ENCODE assay signal across 22 mouse cellular contexts in the genomic region with DNA sequence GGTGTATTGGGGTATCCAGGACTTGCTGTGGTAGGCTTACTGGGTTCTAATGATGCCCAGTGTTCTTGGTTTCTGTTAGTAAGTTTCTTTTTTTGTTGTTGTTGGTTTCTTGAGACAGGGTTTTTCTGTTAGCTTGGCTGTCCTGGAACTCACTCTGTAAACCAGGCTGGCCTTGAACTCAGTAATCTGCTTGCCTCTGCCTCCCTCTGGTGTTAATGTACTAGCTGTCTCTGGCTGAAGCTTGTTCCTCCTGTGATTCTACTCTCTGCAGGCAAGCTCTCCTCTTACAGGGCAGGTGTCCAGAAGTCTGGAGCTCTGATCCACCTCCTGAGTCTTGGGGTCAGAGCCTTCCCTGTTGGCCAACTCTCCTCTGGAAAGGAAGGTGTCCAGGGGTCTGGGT. TPM values are rescaled to one million over a fixed set of nuclear protein-coding genes. Genes with fewer than 3 reads are reported as not detected.
A peak's percentile ranks its signal among the peaks of the same experiment; 100 is the strongest.
DNase-seq lines count a peak whose midpoint lies in the region; TF ChIP-seq lines count a peak whose summit lies in the region.
"Not testable (repeated sequence)": the region's sequence is repeated elsewhere in the genome, so short reads cannot be mapped to it uniquely, and the experiment has no call there.
"Had no signal": no experiment of that assay in that cellular context is flagged by ENCODE, and none has a peak within 500 bp of the region (broad histone marks: within the 10 kb centered on the region; RNA-seq: fewer than 3 reads in every experiment).

No protein-coding gene starts in this region.

- H3K9ac ChIP-seq in CH12.LX (ENCODE audit: insufficient read depth, low read depth), result not testable (repeated sequence)

- not testable (repeated sequence) for H3K27me3 ChIP-seq in CH12.LX (replicated peaks); splenic B cell, adult 2 months (ENCODE audit: control insufficient read depth, insufficient read depth, low read length, poor library complexity, severe bottlenecking)

- TF ChIP-seq EP300 in CH12.LX (IDR thresholded peaks at IDR 0.05; ENCODE audit: low read length), result not testable (repeated sequence)

- dilution Hi-C loops in CH12.LX (cut with MboI; ENCODE audit: extremely low pct_ligation_motif_present, extremely low pct_unique_long_range_greater_than_20kb, low sequenced_read_pairs), result not testable (repeated sequence)

- DNase-seq in 416B (ENCODE audit: low read depth) (peak; percentile 30), NIH3T3 (ENCODE audit: low read depth) (peak; percentile 8)
- DNase-seq in CH12.LX (ENCODE audit: extremely low read depth), result not testable (repeated sequence)
- DNase-seq in induced T-regulatory cell, adult 2 months (ENCODE audit: low read depth), result peak; percentile 12
- peak; percentile 23 for DNase-seq in splenic B cell, adult 2 months (ENCODE audit: low read depth, low spot score)

- not testable (repeated sequence) for H3K79me2 ChIP-seq in CH12.LX (replicated peaks; ENCODE audit: control insufficient read depth, extremely low read depth, insufficient read depth, poor library complexity, severe bottlenecking)

- not testable (repeated sequence) for TF ChIP-seq POLR2A in CH12.LX (IDR thresholded peaks at IDR 0.05; ENCODE audit: low read depth, low read length)

- in situ Hi-C loops in CH12.LX (cut with MboI; ENCODE audit: low pct_ligation_motif_present, low pct_unique_long_range_greater_than_20kb, low sequenced_read_pairs), result loop anchor here (10.0 kb wide), 1 partner anchor 444 kb away; no protein-coding TSS in a partner anchor

- H3K4me2 ChIP-seq in CH12.LX (ENCODE audit: insufficient read depth, low read depth, poor library complexity, severe bottlenecking), result not testable (repeated sequence)

- TF ChIP-seq RAD21 in CH12.LX (IDR thresholded peaks at IDR 0.05; ENCODE audit: low read depth, low read length), result peak; percentile 73

- peak in 1 of 2 experiments; percentile 65; a peak in 2 of 4 replicates for TF ChIP-seq CTCF in CH12.LX (conservative IDR thresholded peaks at IDR 0.05 in 1 of 2, IDR thresholded peaks at IDR 0.05 in 1 of 2; ENCODE audit: low read depth in 2 of 2, low read length in 2 of 2)

- not testable (repeated sequence) for H3K4me1 ChIP-seq in CH12.LX (ENCODE audit: control insufficient read depth in 1 of 2, insufficient read depth in 2 of 2)

- not testable (repeated sequence) for H3K27ac ChIP-seq in CH12.LX (ENCODE audit: insufficient read depth, low read depth)

- H3K9me3 ChIP-seq in CH12.LX (replicated peaks; ENCODE audit: low read length), result not testable (repeated sequence)

- H3K36me3 ChIP-seq in CH12.LX (replicated peaks in 1 of 2; ENCODE audit: control insufficient read depth in 1 of 2, insufficient read depth in 1 of 2, low read length in 1 of 2); splenic B cell, adult 2 months (ENCODE audit: control insufficient read depth, insufficient read depth, low read length, poor library complexity, severe bottlenecking): not testable (repeated sequence)

- not testable (repeated sequence) for H3K4me3 ChIP-seq in CH12.LX (replicated peaks in 1 of 3; ENCODE audit: low read depth in 2 of 3, low read length in 2 of 3, poor library complexity in 1 of 3)

TF ChIP-seq in CH12.LX, 34 proteins besides CTCF, POLR2A, EP300 and RAD21:
- TF ChIP-seq ZC3H11A (IDR thresholded peaks at IDR 0.05; ENCODE audit: low read depth, low read length) (peak; percentile 71), SMC3 (IDR thresholded peaks at IDR 0.05; ENCODE audit: low read depth, low read length) (peak; percentile 81)

RNA-seq across cellular contexts. Expression of a gene that starts 55.4 kb away (rescaled TPM):
- total RNA-seq in CH12.LX (2012; rRNA removed) (17.9 and 19.9 TPM in 2 replicates), CH12.LX (2014; rRNA removed) (31.1 and 36.7 TPM in 2 replicates)
- polyA plus RNA-seq in CH12.LX (2012; ENCODE audit: insufficient read length, low read depth), result 58.7 and 66.4 TPM in 2 replicates

RNA-seq across cellular contexts. Expression of a gene that starts 56.1 kb away (rescaled TPM):
- total RNA-seq in CH12.LX (2012; rRNA removed) (not detected in 2 replicates), CH12.LX (2014; rRNA removed) (not detected in 2 replicates)
- polyA plus RNA-seq in CH12.LX (2012; ENCODE audit: insufficient read length, low read depth), result 0.60 TPM in 1 of 2 replicates, not detected in the other
- total RNA-seq: adrenal gland, adult 2 months; adrenal gland, postnatal 10 days; adrenal gland, postnatal 25 days; adrenal gland, postnatal 4 days; common myeloid progenitor, adult 5-6 weeks; ES-E14 had no signal
- polyA plus RNA-seq: adrenal gland, adult 2 months; brain, embryonic 14.5 days; CD4-positive, CD25-positive, alpha-beta regulatory T cell, adult 4 months; embryonic facial prominence, embryonic 11.5 days; embryonic facial prominence, embryonic 13.5 days; embryonic facial prominence, embryonic 15.5 days; erythroblast, embryonic 14.5 days; forebrain, embryonic 10.5 days; forebrain, embryonic 12.5 days; forebrain, embryonic 14.5 days; forebrain, embryonic 16.5 days; frontal cortex, adult 2 months had no signal
